Mouse (Mus musculus): Measurements from ENCODE around the gene Il18bp. TPM values are rescaled to one million over a fixed set of nuclear protein-coding genes. Genes with fewer than 3 reads are reported as not detected.
"Not testable (repeated sequence)": the region's sequence is repeated elsewhere in the genome, so short reads cannot be mapped to it uniquely, and the experiment has no call there.

Il18bp gene
- polyA plus RNA-seq, 1 experiment from 2014 or later, result 3.5 TPM

DNA sequence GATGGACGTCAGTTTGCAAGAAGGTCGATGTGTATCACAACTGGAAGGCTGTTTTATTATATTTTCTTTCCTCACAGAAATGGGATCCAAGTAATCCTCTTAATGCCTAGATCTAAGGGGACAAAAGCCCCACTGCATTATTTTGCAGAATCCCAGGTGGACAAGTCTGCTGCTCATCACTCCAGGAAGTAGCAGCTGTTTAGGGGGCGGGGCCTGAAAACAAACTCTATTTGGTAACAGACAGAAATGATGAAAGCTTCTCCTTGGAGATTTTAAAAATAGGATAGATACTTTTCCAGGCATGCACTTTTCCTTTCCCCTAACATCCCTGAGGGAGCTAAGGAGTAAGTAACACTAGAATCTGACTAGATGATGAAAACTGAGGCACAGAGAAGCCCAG is 18.8 kb upstream of the Il18bp start:
- no peak overlapping the region for H3K27ac ChIP-seq
- DNase-seq (ENCODE audit: low spot score), result no peak
- peaks cover 98% of the 10 kb centered on the region for H3K36me3 ChIP-seq (replicated peaks; ENCODE audit: control insufficient read depth, insufficient read depth)
- H3K27me3 ChIP-seq (ENCODE audit: control insufficient read depth, insufficient read depth, low read length), result no peaks in the 10 kb centered on the region
- H3K4me2 ChIP-seq (replicated peaks), result no peak overlapping the region
- ATAC-seq (ENCODE audit: low FRiP score), result no peak
- no peak overlapping the region for H3K4me3 ChIP-seq (replicated peaks; ENCODE audit: low read length)
- no peak overlapping the region for H3K9ac ChIP-seq
- WGBS, result 94% methylated on average over 3 of the region's 3 CpGs
- no peaks in the 10 kb centered on the region for H3K4me1 ChIP-seq (replicated peaks; ENCODE audit: control insufficient read depth, insufficient read depth, low read length)
- H3K9me3 ChIP-seq (ENCODE audit: control insufficient read depth, low read length), result no peaks in the 10 kb centered on the region

- Histone ChIP-seq H3K9me3 (ENCODE audit: control insufficient read depth, low read length) (no peaks in the 10 kb centered on the region), H3K9ac (no peak overlapping the region), H3K27me3 (ENCODE audit: control insufficient read depth, insufficient read depth, low read length) (no peaks in the 10 kb centered on the region), H3K4me3 (replicated peaks; ENCODE audit: low read length) (no peak overlapping the region), H3K27ac (no peak overlapping the region), H3K4me2 (replicated peaks) (no peak overlapping the region), H3K36me3 (replicated peaks; ENCODE audit: control insufficient read depth, insufficient read depth) (peaks cover 99% of the 10 kb centered on the region), H3K4me1 (replicated peaks; ENCODE audit: control insufficient read depth, insufficient read depth, low read length) (no peaks in the 10 kb centered on the region)
- no peak for ATAC-seq (ENCODE audit: low FRiP score)
- DNase-seq (ENCODE audit: low spot score), result no peak
- 98% methylated on average over 2 of the region's 2 CpGs for WGBS
Measured at GRCm38 (mm10) chr7:102035534-102035933, 17.0 kb upstream of the Il18bp start.

DNA sequence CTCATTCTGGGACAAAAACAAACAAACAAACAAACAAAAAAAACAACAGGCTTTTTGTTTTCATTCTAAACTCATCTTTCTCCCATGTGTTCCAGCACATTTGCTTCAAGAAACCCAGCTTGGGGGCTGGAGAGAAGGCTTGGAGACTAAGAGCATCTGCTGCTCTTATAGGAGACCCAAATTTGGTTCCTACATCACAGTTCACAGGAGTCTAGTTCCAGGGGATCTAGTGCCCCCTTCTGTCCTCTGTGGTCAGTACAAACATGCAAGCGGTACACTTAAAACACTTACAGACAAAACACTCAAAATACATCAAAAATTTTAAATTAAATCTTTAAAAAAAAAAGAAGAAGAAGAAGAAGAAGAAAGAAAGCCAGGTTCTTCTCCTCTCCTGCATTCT is 16.4 kb upstream of the Il18bp start:
- Histone ChIP-seq H3K27ac (no peak overlapping the region), H3K9me3 (ENCODE audit: control insufficient read depth, low read length) (no peaks in the 10 kb centered on the region), H3K4me3 (replicated peaks; ENCODE audit: low read length) (no peak overlapping the region), H3K4me1 (replicated peaks; ENCODE audit: control insufficient read depth, insufficient read depth, low read length) (no peaks in the 10 kb centered on the region), H3K27me3 (ENCODE audit: control insufficient read depth, insufficient read depth, low read length) (no peaks in the 10 kb centered on the region), H3K36me3 (replicated peaks; ENCODE audit: control insufficient read depth, insufficient read depth) (peaks cover 99% of the 10 kb centered on the region), H3K4me2 (replicated peaks) (no peak overlapping the region), H3K9ac (no peak overlapping the region)
- no peak for ATAC-seq (ENCODE audit: low FRiP score)
- DNase-seq (ENCODE audit: low spot score), result no peak
- 100% methylated on average over 1 of the region's 1 CpGs for WGBS

DNA sequence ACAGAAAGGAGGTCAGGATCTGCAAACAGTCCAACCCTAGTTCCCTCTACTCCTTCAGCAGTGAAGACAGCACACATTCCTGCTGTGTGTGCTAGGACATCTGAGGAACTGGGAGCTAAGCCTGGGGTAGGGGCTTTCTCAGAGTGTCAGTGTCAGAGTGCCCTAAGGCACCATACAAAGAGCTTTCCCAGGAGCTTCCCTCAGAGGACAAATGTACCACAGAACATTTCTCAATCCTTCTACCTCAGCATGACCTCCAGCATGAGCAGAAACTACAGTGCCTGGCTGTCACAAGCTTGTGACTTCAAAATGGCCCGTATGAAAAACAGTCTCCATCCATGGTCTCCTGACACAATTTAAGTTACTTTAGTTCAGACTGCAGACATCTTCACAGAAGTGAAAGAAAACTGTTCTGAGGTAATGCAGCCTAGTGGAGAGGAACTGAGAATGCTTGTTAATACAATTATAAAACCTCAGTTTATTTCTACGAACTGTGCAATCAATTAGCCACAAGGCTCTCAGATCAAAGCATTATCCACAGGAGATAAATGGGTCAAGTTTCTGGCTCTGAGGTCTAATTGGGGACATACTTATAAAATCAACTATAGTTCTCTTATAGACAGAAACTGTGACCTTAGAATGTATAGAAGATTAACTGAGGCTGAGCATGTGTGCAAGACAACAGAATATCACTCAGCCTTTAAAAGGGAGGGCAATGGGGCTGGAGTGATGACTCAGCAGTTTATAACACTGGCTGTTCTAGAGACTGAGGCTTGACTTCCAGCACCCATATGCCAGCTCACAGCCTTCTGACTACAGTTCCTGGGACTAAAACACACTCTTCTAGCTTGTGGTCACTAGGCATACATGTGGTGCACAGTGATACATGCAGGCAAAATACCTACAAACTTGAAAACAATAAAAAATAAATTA is 7.0 kb upstream of the Il18bp start:
- no peak overlapping the region for H3K27ac ChIP-seq
- no peaks in the 10 kb centered on the region for H3K9me3 ChIP-seq (ENCODE audit: control insufficient read depth, low read length)
- no peaks in the 10 kb centered on the region for H3K27me3 ChIP-seq (ENCODE audit: control insufficient read depth, insufficient read depth, low read length)
- H3K4me2 ChIP-seq (replicated peaks), result no peak overlapping the region
- 88% methylated on average over 2 of the region's 2 CpGs for WGBS
- H3K4me3 ChIP-seq (replicated peaks; ENCODE audit: low read length), result no peak overlapping the region
- ATAC-seq (ENCODE audit: low FRiP score) (no peak), DNase-seq (ENCODE audit: low spot score) (no peak)
- H3K9ac ChIP-seq, result no peak overlapping the region
- peaks cover 74% of the 10 kb centered on the region for H3K36me3 ChIP-seq (replicated peaks; ENCODE audit: control insufficient read depth, insufficient read depth)
- H3K4me1 ChIP-seq (replicated peaks; ENCODE audit: control insufficient read depth, insufficient read depth, low read length), result no peaks in the 10 kb centered on the region

DNA sequence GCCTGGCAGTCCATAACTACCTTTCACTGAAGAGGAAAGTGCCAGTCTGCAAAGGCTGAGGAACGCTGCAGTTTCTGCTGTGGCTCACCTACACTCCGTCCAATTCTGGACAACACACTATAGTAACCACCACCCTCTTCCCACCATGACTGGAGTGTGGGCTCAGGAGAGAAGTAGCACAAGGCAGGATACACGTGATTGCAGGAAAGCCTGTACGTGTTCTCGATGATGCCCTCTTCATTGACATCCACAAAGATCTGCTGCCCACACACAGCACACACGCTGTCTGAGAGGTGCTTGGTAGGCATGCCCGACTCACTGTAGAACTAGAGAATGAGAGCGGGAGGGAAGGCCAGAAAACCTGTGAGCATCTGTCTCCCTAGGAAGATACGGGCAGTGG is 5.3 kb upstream of the Il18bp start:
- Histone ChIP-seq H3K4me1 (replicated peaks; ENCODE audit: control insufficient read depth, insufficient read depth, low read length) (no peaks in the 10 kb centered on the region), H3K4me3 (replicated peaks; ENCODE audit: low read length) (no peak overlapping the region), H3K9ac (no peak overlapping the region), H3K4me2 (replicated peaks) (no peak overlapping the region), H3K36me3 (replicated peaks; ENCODE audit: control insufficient read depth, insufficient read depth) (peaks cover 77% of the 10 kb centered on the region), H3K9me3 (ENCODE audit: control insufficient read depth, low read length) (no peaks in the 10 kb centered on the region), H3K27me3 (ENCODE audit: control insufficient read depth, insufficient read depth, low read length) (no peaks in the 10 kb centered on the region), H3K27ac (no peak overlapping the region)
- no peak for DNase-seq (ENCODE audit: low spot score)
- whole genome bisulfite sequencing, result 97% methylated on average over 9 of the region's 9 CpGs
- no peak for ATAC-seq (ENCODE audit: low FRiP score)

- H3K36me3 ChIP-seq (replicated peaks; ENCODE audit: control insufficient read depth, insufficient read depth), result peaks cover 85% of the 10 kb centered on the region
- H3K27me3 ChIP-seq (ENCODE audit: control insufficient read depth, insufficient read depth, low read length); H3K27ac ChIP-seq; H3K4me1 ChIP-seq (replicated peaks; ENCODE audit: control insufficient read depth, insufficient read depth, low read length); H3K9me3 ChIP-seq (ENCODE audit: control insufficient read depth, low read length); DNase-seq (ENCODE audit: low spot score); H3K4me3 ChIP-seq (replicated peaks; ENCODE audit: low read length); H3K9ac ChIP-seq; ATAC-seq (ENCODE audit: low FRiP score); H3K4me2 ChIP-seq (replicated peaks): not testable (repeated sequence)
- WGBS, result 84% methylated on average over 2 of the region's 2 CpGs
Measured at GRCm38 (mm10) chr7:102020934-102021333, 2.4 kb upstream of the Il18bp start.

GRCm38 (mm10) chr7:102019362-102019761 is 872 bp upstream of the Il18bp start:
- 64% methylated on average over 3 of the region's 3 CpGs for WGBS
- no peak overlapping the region for H3K4me3 ChIP-seq (replicated peaks; ENCODE audit: low read length)
- no peaks in the 10 kb centered on the region for H3K9me3 ChIP-seq (ENCODE audit: control insufficient read depth, low read length)
- H3K4me2 ChIP-seq (replicated peaks), result no peak overlapping the region
- H3K9ac ChIP-seq, result no peak overlapping the region
- no peak for DNase-seq (ENCODE audit: low spot score)
- H3K36me3 ChIP-seq (replicated peaks; ENCODE audit: control insufficient read depth, insufficient read depth), result peaks cover 95% of the 10 kb centered on the region
- H3K27me3 ChIP-seq (ENCODE audit: control insufficient read depth, insufficient read depth, low read length), result no peaks in the 10 kb centered on the region
- H3K4me1 ChIP-seq (replicated peaks; ENCODE audit: control insufficient read depth, insufficient read depth, low read length), result no peaks in the 10 kb centered on the region
- H3K27ac ChIP-seq, result no peak overlapping the region
- ATAC-seq (ENCODE audit: low FRiP score), result no peak

GRCm38 (mm10) chr7:102018034-102018433 is 456 bp downstream of the Il18bp start:
- no peaks in the 10 kb centered on the region for H3K9me3 ChIP-seq (ENCODE audit: control insufficient read depth, low read length)
- no peak overlapping the region for H3K4me3 ChIP-seq (replicated peaks; ENCODE audit: low read length)
- H3K4me2 ChIP-seq (replicated peaks), result no peak overlapping the region
- 80% methylated on average over 7 of the region's 7 CpGs for WGBS
- H3K4me1 ChIP-seq (replicated peaks; ENCODE audit: control insufficient read depth, insufficient read depth, low read length), result no peaks in the 10 kb centered on the region
- no peak for DNase-seq (ENCODE audit: low spot score)
- peaks cover 98% of the 10 kb centered on the region for H3K36me3 ChIP-seq (replicated peaks; ENCODE audit: control insufficient read depth, insufficient read depth)
- H3K27ac ChIP-seq, result no peak overlapping the region
- no peak for ATAC-seq (ENCODE audit: low FRiP score)
- H3K27me3 ChIP-seq (ENCODE audit: control insufficient read depth, insufficient read depth, low read length), result no peaks in the 10 kb centered on the region
- H3K9ac ChIP-seq, result no peak overlapping the region

DNA sequence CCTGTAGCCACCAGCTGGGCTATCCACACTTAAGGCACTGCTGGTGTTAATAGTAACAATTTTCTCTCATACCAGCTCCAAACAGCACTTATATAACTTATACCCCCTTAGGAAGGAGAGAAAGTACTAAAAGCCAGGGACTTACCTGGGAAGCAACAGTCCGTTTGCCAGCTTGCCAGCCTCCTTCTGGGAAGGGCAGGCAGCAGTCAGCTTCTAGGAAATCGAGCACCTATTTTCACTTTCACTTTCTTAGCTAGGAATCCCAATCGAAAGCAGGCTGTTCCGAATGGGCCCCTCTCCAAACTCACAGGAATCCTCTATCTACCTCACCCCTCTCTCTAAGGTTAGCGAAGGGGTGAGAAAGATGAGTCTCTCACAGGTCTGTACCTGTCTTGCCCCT is 1.0 kb downstream of the Il18bp start:
- Histone ChIP-seq H3K27me3 (ENCODE audit: control insufficient read depth, insufficient read depth, low read length) (no peaks in the 10 kb centered on the region), H3K9me3 (ENCODE audit: control insufficient read depth, low read length) (no peaks in the 10 kb centered on the region), H3K36me3 (replicated peaks; ENCODE audit: control insufficient read depth, insufficient read depth) (peaks cover 98% of the 10 kb centered on the region), H3K4me1 (replicated peaks; ENCODE audit: control insufficient read depth, insufficient read depth, low read length) (no peaks in the 10 kb centered on the region), H3K4me3 (replicated peaks; ENCODE audit: low read length) (no peak overlapping the region), H3K9ac (no peak overlapping the region), H3K27ac (no peak overlapping the region), H3K4me2 (replicated peaks) (no peak overlapping the region)
- ATAC-seq (ENCODE audit: low FRiP score) (no peak), DNase-seq (ENCODE audit: low spot score) (no peak)
- 92% methylated on average over 5 of the region's 5 CpGs for WGBS

Measured in hindbrain, embryonic 14.5 days (tissue).